Mouse (Mus musculus) hindbrain, embryonic 14.5 days (tissue): ENCODE results near the gene Mex3a. TPM values are rescaled to one million over a fixed set of nuclear protein-coding genes. Genes with fewer than 3 reads are reported as not detected.
A peak's percentile ranks its signal among the peaks of the same experiment; 100 is the strongest.

Source experiments
- ATAC-seq: fragments of 200-750 bp; cut with Nextera tagmentation; 2 replicates; pipeline ENCODE4 v1.8.0; 2017; ENCODE audit warnings: moderate number of reproducible peaks, mild to moderate bottlenecking, moderate TSS enrichment, moderate library complexity; ENCODE audit not compliant: low FRiP score
- DNase-seq: peaks from one replicate; pipeline ENCODE4 v3.0.0-alpha.2; 2015; ENCODE audit warnings: low spot score
- H3K27ac ChIP-seq: fragments of 300-500 bp; sonication (generic); 2 replicates; pipeline ENCODE4 v1.5.1; 2014; ENCODE audit warnings: mild to moderate bottlenecking, moderate library complexity
- H3K27me3 ChIP-seq: fragments of 300-500 bp; sonication (generic); 2 replicates; pipeline ENCODE4 v1.6.1; 2014; ENCODE audit warnings: mild to moderate bottlenecking, low read length, mixed read lengths; ENCODE audit not compliant: control insufficient read depth, insufficient read depth
- H3K36me3 ChIP-seq: fragments of 300-500 bp; sonication (generic); replicated peaks from 2 replicates; pipeline ENCODE4 v1.6.1; 2014; ENCODE audit not compliant: control insufficient read depth, insufficient read depth
- H3K4me1 ChIP-seq: fragments of 300-500 bp; sonication (generic); replicated peaks from 2 replicates; pipeline ENCODE4 v1.6.1; 2014; ENCODE audit warnings: antibody characterized with exemption, low read length, mixed read lengths; ENCODE audit not compliant: control insufficient read depth, insufficient read depth
- H3K4me2 ChIP-seq: fragments of 300-500 bp; sonication (generic); replicated peaks from 2 replicates; pipeline ENCODE4 v1.6.1; 2014; ENCODE audit warnings: mild to moderate bottlenecking, moderate library complexity
- H3K4me3 ChIP-seq: fragments of 300-500 bp; sonication (generic); replicated peaks from 2 replicates; pipeline ENCODE4 v1.5.1; 2014; ENCODE audit warnings: mild to moderate bottlenecking, low read length
- H3K9ac ChIP-seq: fragments of 300-500 bp; sonication (generic); 2 replicates; pipeline ENCODE4 v1.6.1; 2014
- H3K9me3 ChIP-seq: fragments of 300-500 bp; sonication (generic); 2 replicates; pipeline ENCODE4 v1.6.1; 2016; ENCODE audit warnings: low read length; ENCODE audit not compliant: control insufficient read depth
- WGBS: fragments of 180-500 bp; shearing (Covaris S2); extraction: QIAGEN DNeasy Blood & Tissue Kit; methylation state at CpG from one replicate; pipeline ENCODE4 v1.1.7; 2014; 5-methylcytosine and 5-hydroxymethylcytosine counted together
- polyA plus RNA-seq: library from polyadenylated mRNA; unstranded; fragments of >200 nt; fragmentation: Nextera tagmentation; extraction: Ambion mirVana; gene quantifications from 2 replicates; pipeline ENCODE4 v1.2.1, GENCODE M21; 2014

Gene Mex3a
- 30.8 and 31.0 TPM in 2 replicates for polyA plus RNA-seq

DNA sequence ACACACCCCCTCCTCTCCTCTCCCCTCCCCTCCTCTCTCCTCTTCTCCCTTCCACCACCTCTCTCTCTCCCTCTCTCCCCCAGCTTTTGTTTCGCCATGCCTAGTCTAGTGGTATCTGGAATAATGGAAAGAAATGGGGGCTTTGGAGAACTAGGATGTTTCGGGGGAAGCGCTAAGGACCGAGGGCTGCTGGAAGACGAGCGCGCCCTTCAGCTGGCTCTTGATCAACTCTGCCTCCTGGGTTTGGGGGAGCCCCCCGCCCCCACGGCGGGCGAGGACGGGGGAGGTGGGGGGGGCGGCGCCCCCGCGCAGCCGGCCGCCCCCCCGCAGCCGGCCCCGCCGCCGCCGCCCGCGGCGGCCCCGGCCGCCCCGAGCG, at the start of gene Mex3a:
Gene Mex3a, plus strand, starts transcription at position 97 of the 376 bp plus-strand sequence.
- DNase-seq (no peak), ATAC-seq (no peak)
- Histone ChIP-seq H3K27me3 (no peaks in the 10 kb centered on the region), H3K4me2 (peak within 1 kb of the TSS; percentile 96), H3K36me3 (peaks cover 24% of the 10 kb centered on the region), H3K4me1 (peaks cover 68% of the 10 kb centered on the region), H3K9me3 (no peaks in the 10 kb centered on the region), H3K4me3 (peak within 1 kb of the TSS; percentile 93), H3K9ac (peak within 1 kb of the TSS; percentile 100), H3K27ac (peak within 1 kb of the TSS; percentile 98)
- WGBS, result 1% methylated on average over 14 of the region's 31 CpGs

DNA sequence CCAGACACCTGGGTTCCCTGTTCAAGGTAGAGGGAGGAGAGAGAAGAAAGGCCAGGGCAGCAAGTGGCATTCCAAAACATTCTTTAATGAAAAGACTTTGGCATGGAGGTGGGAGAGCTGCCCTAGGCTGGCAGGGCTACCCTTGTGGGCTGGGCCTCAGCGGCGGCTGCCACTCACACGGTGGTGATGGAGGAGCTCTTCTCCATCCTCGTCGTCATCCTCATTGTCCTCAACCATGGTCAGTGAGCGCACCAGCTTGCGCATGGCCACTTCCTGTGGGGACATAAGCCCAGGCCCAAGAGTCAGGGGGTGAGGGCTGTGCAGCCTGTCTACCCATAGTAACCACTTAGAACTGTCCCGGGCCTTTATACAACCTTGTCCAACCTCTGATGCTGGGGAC, 49.1 kb upstream of the Mex3a start:
- Histone ChIP-seq H3K4me2 (no peak overlapping the region), H3K9ac (no peak overlapping the region), H3K9me3 (no peaks in the 10 kb centered on the region), H3K4me1 (no peaks in the 10 kb centered on the region; the same call in 1 of the 2 replicates), H3K4me3 (no peak overlapping the region), H3K27ac (no peak overlapping the region), H3K27me3 (peaks cover 53% of the 10 kb centered on the region), H3K36me3 (peaks cover 30% of the 10 kb centered on the region)
- no peak for ATAC-seq
- WGBS, result 75% methylated on average over 8 of the region's 8 CpGs
- DNase-seq, result no peak

DNA sequence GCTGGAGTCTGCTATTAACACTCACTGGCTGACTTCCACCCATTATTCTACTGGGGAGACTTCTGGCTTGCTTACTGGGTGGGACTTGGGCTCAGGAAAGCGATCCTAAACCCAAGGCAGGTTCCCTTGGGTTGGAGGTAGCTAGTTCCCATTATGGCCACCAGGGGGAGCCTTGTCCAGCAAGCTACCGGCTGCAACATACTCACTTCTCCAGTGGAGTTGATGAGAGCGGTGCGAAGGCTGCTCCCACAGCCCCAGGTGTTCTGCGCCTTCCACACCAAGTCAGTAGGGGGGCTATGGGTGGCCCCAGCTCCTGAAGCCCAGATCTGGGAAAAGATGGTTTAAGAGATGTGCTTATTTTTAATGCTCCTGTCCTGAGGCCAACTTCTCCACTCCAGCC, 48.6 kb upstream of the Mex3a start:
- Histone ChIP-seq H3K9me3 (no peaks in the 10 kb centered on the region), H3K4me1 (no peaks in the 10 kb centered on the region; the same call in 1 of the 2 replicates), H3K9ac (no peak overlapping the region), H3K27me3 (peaks cover 53% of the 10 kb centered on the region), H3K4me3 (no peak overlapping the region), H3K4me2 (no peak overlapping the region), H3K36me3 (peaks cover 30% of the 10 kb centered on the region), H3K27ac (no peak overlapping the region)
- peak; percentile 83 for DNase-seq
- 14% methylated on average over 5 of the region's 5 CpGs for WGBS
- ATAC-seq, result peak; percentile 55

DNA sequence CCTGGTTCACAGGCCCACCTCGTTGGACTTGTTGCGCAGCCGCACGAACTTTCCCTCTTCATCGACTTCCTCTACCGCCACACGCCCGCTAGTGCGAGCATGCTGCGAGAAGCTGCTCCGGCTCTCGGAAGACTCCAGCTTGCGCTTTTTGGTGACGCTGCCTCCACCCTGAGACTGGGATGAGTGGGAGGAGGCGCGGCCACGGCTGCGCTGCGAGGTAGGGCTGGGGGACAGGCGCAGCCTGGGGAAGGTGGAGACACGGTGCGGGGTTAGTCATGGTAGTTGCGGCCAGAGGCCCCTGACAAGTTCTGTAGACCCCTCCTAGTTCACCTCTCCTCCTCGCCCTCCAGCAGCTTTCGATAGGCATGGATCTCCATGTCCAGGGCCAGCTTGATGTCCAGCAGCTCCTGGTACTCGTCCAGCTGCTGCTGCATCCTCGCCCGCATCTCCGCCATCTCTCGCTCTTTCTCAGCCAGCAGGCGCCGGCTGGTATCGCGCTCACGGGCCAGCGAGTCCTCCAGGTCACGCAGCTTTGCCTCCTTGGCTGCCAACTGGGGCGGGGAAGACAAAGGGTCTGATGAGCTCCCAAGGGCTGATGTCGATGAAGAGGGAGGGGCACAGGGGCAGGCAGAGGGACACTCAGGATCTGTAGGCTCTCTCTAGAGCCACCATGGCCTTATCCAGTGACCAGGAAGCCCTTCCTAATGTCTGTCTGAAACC, 47.4 kb upstream of the Mex3a start:
- H3K4me2 ChIP-seq, result peak overlapping the region; percentile 37
- peaks cover 53% of the 10 kb centered on the region for H3K27me3 ChIP-seq
- peaks cover 30% of the 10 kb centered on the region for H3K36me3 ChIP-seq
- H3K9ac ChIP-seq, result no peak overlapping the region
- ATAC-seq (no peak), DNase-seq (no peak)
- H3K4me3 ChIP-seq, result peak overlapping the region; percentile 8; the same call in 1 of the 2 replicates
- no peak overlapping the region for H3K27ac ChIP-seq
- no peaks in the 10 kb centered on the region for H3K9me3 ChIP-seq
- H3K4me1 ChIP-seq, result no peaks in the 10 kb centered on the region; the same call in 1 of the 2 replicates
- WGBS, result 11% methylated on average over 38 of the region's 39 CpGs

DNA sequence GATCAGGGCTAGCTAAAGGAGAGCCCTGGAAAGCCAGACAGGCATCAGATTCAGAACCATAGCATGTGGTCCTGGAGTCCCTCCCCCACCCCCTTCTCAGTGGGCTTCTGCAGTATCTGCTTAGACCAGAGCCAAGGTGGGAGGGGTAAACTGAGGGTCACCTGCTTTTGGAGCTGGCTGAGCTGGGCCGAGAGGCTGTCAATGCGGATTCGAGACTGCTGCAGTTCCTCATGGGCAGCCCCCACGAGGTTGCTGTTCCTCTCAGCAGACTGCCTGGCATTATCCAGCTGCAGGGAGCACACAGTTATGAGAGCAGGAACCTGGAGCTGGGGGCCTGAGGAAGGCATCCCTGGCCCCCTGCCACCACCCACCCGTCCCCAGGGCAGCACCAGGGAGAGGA, 46.2 kb upstream of the Mex3a start:
- ATAC-seq (no peak), DNase-seq (no peak)
- Histone ChIP-seq H3K9me3 (no peaks in the 10 kb centered on the region), H3K9ac (no peak overlapping the region), H3K4me1 (no peaks in the 10 kb centered on the region; the same call in 1 of the 2 replicates), H3K4me2 (no peak overlapping the region), H3K27ac (no peak overlapping the region), H3K27me3 (peaks cover 53% of the 10 kb centered on the region), H3K36me3 (peaks cover 30% of the 10 kb centered on the region), H3K4me3 (no peak overlapping the region)
- WGBS, result 68% methylated on average over 5 of the region's 5 CpGs

DNA sequence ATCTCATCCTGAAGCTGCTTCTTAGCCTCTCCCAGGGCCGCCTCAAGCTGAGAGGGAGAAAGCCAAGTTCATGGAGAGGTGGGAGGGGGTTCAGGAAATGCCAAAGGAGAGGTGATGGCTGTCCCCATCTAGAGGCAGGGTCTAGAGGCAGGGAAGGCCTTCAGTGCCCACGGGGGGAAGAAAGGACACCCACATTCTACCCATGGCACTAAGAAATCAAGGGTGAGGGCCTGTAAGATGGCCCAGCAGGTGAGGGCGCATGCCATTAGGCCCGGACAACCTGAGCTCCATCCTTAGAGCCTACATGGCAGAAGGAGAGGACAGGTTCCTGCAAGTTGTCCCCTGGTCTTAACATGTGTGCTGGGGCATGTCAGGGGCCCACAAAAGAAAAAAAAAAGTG, 45.3 kb upstream of the Mex3a start:
- WGBS, result 83% methylated on average over 4 of the region's 4 CpGs
- no peak overlapping the region for H3K4me3 ChIP-seq
- no peak for ATAC-seq
- H3K27ac ChIP-seq, result no peak overlapping the region
- H3K9me3 ChIP-seq, result no peaks in the 10 kb centered on the region
- no peak overlapping the region for H3K9ac ChIP-seq
- H3K4me1 ChIP-seq, result no peaks in the 10 kb centered on the region; the same call in 1 of the 2 replicates
- DNase-seq, result no peak
- peaks cover 30% of the 10 kb centered on the region for H3K36me3 ChIP-seq
- H3K27me3 ChIP-seq, result peaks cover 53% of the 10 kb centered on the region
- H3K4me2 ChIP-seq, result no peak overlapping the region

DNA sequence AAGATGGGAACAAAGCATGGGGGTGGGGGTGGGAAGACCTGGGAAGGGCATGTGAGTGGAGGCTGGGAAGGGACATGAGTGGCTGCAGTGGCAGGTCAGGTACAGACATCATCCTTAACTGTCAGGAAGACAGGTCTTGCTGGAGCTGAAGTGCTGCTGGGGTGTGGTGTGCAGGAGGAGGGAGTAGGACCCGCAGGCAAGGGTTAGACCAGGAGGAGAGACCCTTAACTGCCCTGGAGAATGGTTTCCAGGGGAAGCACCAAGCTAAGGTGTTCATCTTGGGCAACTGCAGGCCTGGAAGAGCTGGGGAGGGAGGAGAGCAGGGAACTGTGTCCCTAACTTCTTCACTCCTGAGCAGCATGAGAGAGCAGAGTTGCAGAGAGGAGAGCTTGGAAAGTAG, 44.8 kb upstream of the Mex3a start:
- H3K36me3 ChIP-seq, result peaks cover 28% of the 10 kb centered on the region
- ATAC-seq (no peak), DNase-seq (no peak)
- no peaks in the 10 kb centered on the region for H3K9me3 ChIP-seq
- H3K4me3 ChIP-seq, result no peak overlapping the region
- WGBS, result 65% methylated on average over 1 of the region's 1 CpGs
- no peak overlapping the region for H3K4me2 ChIP-seq
- H3K9ac ChIP-seq, result no peak overlapping the region
- no peak overlapping the region for H3K27ac ChIP-seq
- peaks cover 52% of the 10 kb centered on the region for H3K27me3 ChIP-seq
- H3K4me1 ChIP-seq, result peaks cover 2% of the 10 kb centered on the region

DNA sequence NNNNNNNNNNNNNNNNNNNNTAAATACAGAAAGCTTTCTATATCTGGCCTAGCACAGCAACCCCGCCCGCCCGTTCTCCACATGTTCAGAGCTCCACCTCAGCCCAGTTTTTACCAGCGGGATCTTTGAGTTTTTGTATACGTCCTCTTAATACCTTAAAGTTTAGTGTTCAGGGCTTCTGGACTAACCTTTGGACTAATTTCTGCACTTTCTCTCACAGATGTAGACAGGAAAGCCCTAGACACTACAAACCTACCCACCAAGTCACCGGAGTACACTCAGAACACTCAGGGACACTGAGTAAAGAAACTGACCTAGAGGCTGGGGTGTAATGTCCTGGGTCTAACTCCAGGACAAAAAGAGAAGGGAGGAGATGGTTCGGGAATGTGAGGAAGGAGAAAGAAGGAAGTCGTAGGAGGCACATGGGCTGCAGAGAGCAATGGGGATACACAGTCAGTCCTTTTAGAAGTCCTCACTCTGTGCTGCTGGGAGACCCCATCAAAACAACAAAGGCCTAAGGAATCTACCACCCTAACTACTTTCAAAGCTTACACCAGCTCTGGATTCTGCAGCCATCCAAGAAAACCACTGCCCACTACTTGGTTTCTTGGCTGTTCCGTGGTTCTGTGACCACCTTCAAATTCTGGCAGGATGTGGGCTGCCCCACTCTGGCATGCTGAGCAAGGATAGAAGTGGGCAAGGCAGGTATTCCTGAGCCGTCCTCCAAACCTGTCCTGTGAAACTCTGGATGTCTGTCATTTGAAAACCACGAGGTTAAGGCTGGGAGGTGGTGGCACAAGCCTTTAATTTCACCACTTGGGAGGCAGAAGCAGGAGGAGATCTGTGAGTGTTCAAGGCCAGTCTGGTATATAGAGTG, 38.3 kb upstream of the Mex3a start:
- no peak for ATAC-seq

More for the DNA sequence above, 38.3 kb upstream of the Mex3a start:
- Histone ChIP-seq H3K4me1 (peaks cover 18% of the 10 kb centered on the region), H3K27me3 (no peaks in the 10 kb centered on the region), H3K4me2 (0 out of 2 replicates have a peak overlapping the region, but pooled peaks have one; percentile 71), H3K36me3 (no peaks in the 10 kb centered on the region), H3K4me3 (no peak overlapping the region), H3K9ac (no peak overlapping the region), H3K27ac (no peak overlapping the region), H3K9me3 (no peaks in the 10 kb centered on the region)
- DNase-seq, result no peak
- WGBS, result 75% methylated on average over 11 of the region's 11 CpGs
